Mouse (Mus musculus): ENCODE data around the gene Rtel1. TPM values are rescaled to one million over a fixed set of nuclear protein-coding genes. Genes with fewer than 3 reads are reported as not detected.

Gene Rtel1
- polyA plus RNA-seq, 1 experiment from 2014 or later = 71.4 TPM

GRCm38 (mm10) chr2:181302041-181302440, 17.5 kb upstream of the Rtel1 start:
- no peak for DNase-seq (ENCODE audit: low spot score)
- Histone ChIP-seq H3K36me3 (peaks cover 55% of the 10 kb centered on the region), H3K4me1 (0 out of 2 replicates have a peak, but pooled peaks cover 2% of the 10 kb centered on the region), H3K4me3 (no peak overlapping the region), H3K27ac (replicated peaks) (no peak overlapping the region), H3K9me3 (replicated peaks) (no peaks in the 10 kb centered on the region), H3K27me3 (ENCODE audit: low read depth, poor library complexity, severe bottlenecking) (peaks cover 21% of the 10 kb centered on the region)
- WGBS = 30% methylated on average over 3 of the region's 3 CpGs

DNA sequence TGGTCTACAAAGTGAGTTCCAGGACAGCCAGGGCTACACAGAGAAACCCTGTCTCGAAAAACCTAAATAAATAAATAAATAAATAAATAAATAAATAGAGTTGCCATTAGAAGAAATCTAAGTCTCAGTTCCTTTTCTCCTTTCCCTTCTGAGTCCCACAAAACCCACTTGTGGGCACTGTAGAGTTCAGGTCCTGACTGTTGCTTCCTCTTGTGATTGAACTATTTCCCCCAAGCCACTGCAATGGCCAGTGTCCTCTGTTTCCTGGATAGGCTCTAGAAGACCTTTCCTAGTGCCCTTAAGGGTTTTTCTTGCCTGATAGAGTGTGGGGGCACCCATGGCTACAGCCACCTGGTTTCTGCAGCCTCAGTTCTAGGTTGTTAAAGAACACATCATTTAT, 14.6 kb upstream of the Rtel1 start:
- 82% methylated on average over 1 of the region's 1 CpGs for WGBS
- no peak overlapping the region for H3K4me3 ChIP-seq
- H3K36me3 ChIP-seq = peaks cover 63% of the 10 kb centered on the region
- no peaks in the 10 kb centered on the region for H3K9me3 ChIP-seq (replicated peaks)
- DNase-seq (ENCODE audit: low spot score) = no peak
- peaks cover 6% of the 10 kb centered on the region; the same call in 1 of the 2 replicates for H3K4me1 ChIP-seq
- no peak overlapping the region for H3K27ac ChIP-seq (replicated peaks)
- H3K27me3 ChIP-seq (ENCODE audit: low read depth, poor library complexity, severe bottlenecking) = peaks cover 42% of the 10 kb centered on the region

- WGBS = 12% methylated on average over 30 of the region's 30 CpGs
- H3K4me1 ChIP-seq = peaks cover 6% of the 10 kb centered on the region; the same call in 1 of the 2 replicates
- peaks cover 48% of the 10 kb centered on the region for H3K27me3 ChIP-seq (ENCODE audit: low read depth, poor library complexity, severe bottlenecking)
- no peaks in the 10 kb centered on the region for H3K9me3 ChIP-seq (replicated peaks)
- peaks cover 40% of the 10 kb centered on the region for H3K36me3 ChIP-seq
- no peak overlapping the region for H3K27ac ChIP-seq (replicated peaks)
- DNase-seq (ENCODE audit: low spot score) = peak; percentile 61
- 0 out of 2 replicates have a peak overlapping the region, but pooled peaks have one; percentile 14 for H3K4me3 ChIP-seq
Observed at GRCm38 (mm10) chr2:181307144-181307804, 12.3 kb upstream of the Rtel1 start.

DNA sequence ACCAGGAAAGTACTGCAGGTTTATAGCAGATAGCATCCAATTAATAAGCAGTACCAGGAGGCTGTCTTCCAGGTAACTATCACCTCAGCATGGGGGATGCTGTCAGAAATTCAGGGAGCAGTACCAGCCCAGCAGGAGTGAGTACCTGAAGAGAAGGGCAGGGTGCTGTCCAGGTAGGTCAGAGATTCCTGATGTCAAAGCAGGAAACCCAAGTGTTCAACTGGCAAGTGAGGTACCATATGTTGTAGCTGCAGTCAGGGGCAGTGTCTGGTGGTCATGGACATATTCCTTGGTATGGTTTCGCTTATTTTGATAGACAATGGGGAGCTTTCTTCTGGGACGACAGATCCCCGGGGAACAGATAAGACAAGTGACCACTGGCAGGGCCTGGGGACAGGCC, 7.1 kb upstream of the Rtel1 start:
- Histone ChIP-seq H3K36me3 (peaks cover 16% of the 10 kb centered on the region), H3K27ac (replicated peaks) (no peak overlapping the region), H3K27me3 (ENCODE audit: low read depth, poor library complexity, severe bottlenecking) (peaks cover 72% of the 10 kb centered on the region), H3K4me1 (peaks cover 21% of the 10 kb centered on the region), H3K9me3 (replicated peaks) (no peaks in the 10 kb centered on the region), H3K4me3 (peak overlapping the region; percentile 72)
- WGBS = 76% methylated on average over 3 of the region's 3 CpGs
- DNase-seq (ENCODE audit: low spot score) = no peak

GRCm38 (mm10) chr2:181313006-181313343, 6.6 kb upstream of the Rtel1 start:
- H3K27ac ChIP-seq (replicated peaks) = peak overlapping the region; percentile 90
- peaks cover 68% of the 10 kb centered on the region for H3K27me3 ChIP-seq (ENCODE audit: low read depth, poor library complexity, severe bottlenecking)
- peak overlapping the region; percentile 72 for H3K4me3 ChIP-seq
- H3K36me3 ChIP-seq = peaks cover 11% of the 10 kb centered on the region
- H3K4me1 ChIP-seq = peaks cover 21% of the 10 kb centered on the region
- H3K9me3 ChIP-seq (replicated peaks) = no peaks in the 10 kb centered on the region
- DNase-seq (ENCODE audit: low spot score) = no peak
- 15% methylated on average over 5 of the region's 5 CpGs for WGBS

DNA sequence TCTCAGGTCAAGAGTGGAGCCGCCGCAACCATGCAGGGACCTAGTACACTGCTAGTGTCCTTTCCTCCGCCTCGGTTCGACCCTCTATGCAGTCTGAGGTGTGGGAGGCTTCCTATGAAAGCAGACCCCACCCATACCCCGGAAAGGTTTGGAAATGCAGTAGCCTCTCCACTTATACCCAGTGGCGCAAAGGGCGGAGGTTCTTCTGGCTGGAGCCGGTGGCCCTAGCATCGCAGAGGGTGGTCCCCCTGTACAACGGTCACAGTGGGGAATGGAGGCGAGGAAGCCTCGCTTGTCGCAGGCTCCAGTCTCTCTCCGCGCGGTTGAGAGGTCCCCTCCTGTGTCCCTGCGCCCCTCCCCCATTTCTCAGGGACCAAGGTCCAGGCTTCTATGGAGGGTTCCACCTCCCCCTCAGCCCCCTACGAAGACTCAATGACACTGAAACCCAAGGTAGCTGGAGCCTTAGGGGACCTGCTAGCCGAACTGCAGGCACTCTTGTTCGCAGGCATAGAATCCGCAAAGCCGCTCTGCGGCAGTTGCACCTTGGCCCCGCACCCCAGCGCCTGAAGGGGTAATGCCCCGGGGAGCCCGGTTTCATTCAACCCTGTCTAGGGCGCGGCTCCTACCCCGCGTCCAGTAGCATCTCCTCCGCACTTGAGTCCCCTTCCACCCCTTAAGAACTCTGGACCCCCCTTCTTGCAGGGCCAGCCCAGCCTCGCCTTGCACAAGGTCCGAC, 6.0 kb upstream of the Rtel1 start:
- WGBS = 2% methylated on average over 35 of the region's 35 CpGs
- Histone ChIP-seq H3K27me3 (ENCODE audit: low read depth, poor library complexity, severe bottlenecking) (peaks cover 62% of the 10 kb centered on the region), H3K4me3 (peak overlapping the region; percentile 72), H3K9me3 (replicated peaks) (no peaks in the 10 kb centered on the region), H3K4me1 (peaks cover 21% of the 10 kb centered on the region), H3K27ac (replicated peaks) (peak overlapping the region; percentile 90), H3K36me3 (peaks cover 6% of the 10 kb centered on the region)
- DNase-seq (ENCODE audit: low spot score) = peak; percentile 28

DNA sequence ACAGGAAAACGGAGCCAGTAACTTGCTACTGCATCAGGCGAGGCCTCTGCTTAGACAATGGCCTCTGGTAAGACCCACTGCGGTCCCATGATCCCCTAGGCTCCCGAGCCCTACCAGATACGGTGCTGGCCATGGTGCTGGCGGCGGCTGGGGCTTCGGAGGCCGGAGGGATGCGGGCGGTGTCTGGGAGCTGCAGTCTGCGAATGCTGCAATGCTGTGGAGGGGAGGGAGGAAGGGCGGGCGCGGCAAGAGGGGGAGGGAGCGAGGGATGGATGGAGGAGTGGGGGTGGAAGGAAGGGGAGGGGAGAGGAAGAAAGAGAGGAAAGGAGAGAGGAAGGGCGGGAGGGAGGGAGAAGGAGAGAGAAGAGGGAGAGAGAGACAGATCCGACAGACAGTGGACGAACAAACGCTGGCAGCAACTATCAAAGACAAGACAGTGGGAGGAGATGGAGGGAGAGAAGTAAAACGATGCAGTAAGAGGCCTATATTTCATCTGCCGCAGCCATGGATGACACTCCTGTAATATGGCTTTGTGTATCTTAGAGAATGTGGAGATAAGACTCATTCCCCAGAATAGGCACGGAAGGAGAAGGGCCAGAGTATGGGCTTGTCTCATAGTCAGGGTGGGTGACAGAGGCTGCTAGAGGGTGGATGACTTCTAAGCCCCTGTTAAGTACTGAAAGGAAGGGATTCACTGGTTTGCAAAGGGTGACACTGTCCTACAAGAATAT, 5.3 kb upstream of the Rtel1 start, which contains the start of gene Stmn3:
Gene Stmn3, minus strand, starts transcription at position 421 of the 731 bp plus-strand sequence.
- Histone ChIP-seq H3K4me1 (peaks cover 25% of the 10 kb centered on the region), H3K27me3 (ENCODE audit: low read depth, poor library complexity, severe bottlenecking) (peaks cover 56% of the 10 kb centered on the region), H3K36me3 (no peaks in the 10 kb centered on the region), H3K4me3 (peak within 1 kb of the TSS; percentile 72), H3K27ac (replicated peaks) (peak within 1 kb of the TSS; percentile 90), H3K9me3 (replicated peaks) (no peaks in the 10 kb centered on the region)
- peak; percentile 81 for DNase-seq (ENCODE audit: low spot score)
- WGBS = 6% methylated on average over 23 of the region's 23 CpGs

GRCm38 (mm10) chr2:181320103-181320499, 562 bp downstream of the Rtel1 start:
- no peak for DNase-seq (ENCODE audit: low spot score)
- Histone ChIP-seq H3K36me3 (peaks cover 35% of the 10 kb centered on the region), H3K4me3 (peak overlapping the region; percentile 70), H3K27me3 (ENCODE audit: low read depth, poor library complexity, severe bottlenecking) (peaks cover 22% of the 10 kb centered on the region), H3K4me1 (peaks cover 18% of the 10 kb centered on the region), H3K9me3 (replicated peaks) (no peaks in the 10 kb centered on the region), H3K27ac (replicated peaks) (peak overlapping the region; percentile 90)
- 15% methylated on average over 7 of the region's 7 CpGs for WGBS

GRCm38 (mm10) chr2:181322136-181322535, 2.6 kb downstream of the Rtel1 start:
- Histone ChIP-seq H3K27me3 (ENCODE audit: low read depth, poor library complexity, severe bottlenecking) (peaks cover 4% of the 10 kb centered on the region; the same call in 1 of the 2 replicates), H3K4me1 (peaks cover 18% of the 10 kb centered on the region), H3K36me3 (peaks cover 55% of the 10 kb centered on the region), H3K27ac (replicated peaks) (no peak overlapping the region), H3K9me3 (replicated peaks) (no peaks in the 10 kb centered on the region), H3K4me3 (no peak overlapping the region)
- WGBS = 75% methylated on average over 5 of the region's 5 CpGs
- DNase-seq (ENCODE audit: low spot score) = no peak

DNA sequence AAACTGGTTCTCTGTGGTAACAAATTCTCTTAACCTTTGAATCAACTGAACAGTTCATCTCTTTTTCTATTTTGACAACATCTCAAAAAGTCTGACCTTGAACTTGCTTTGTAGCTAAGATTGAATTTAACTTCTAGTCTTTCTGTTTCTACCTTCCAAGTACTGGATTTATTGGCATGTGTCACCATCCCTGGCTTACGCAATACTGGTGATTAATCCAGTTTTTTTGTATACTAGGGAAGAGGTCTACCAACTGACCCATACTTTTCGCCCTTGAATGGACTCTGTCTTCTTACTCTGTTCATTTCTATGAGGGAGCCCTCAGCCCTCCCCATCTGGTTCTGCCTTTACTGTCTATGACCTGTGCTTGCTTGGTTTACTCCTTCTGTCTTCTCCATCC, 6.6 kb downstream of the Rtel1 start:
- Histone ChIP-seq H3K27me3 (ENCODE audit: low read depth, poor library complexity, severe bottlenecking) (no peaks in the 10 kb centered on the region), H3K36me3 (peaks cover 95% of the 10 kb centered on the region), H3K27ac (replicated peaks) (no peak overlapping the region), H3K4me3 (no peak overlapping the region), H3K9me3 (replicated peaks) (no peaks in the 10 kb centered on the region), H3K4me1 (no peaks in the 10 kb centered on the region)
- whole genome bisulfite sequencing = 95% methylated on average over 2 of the region's 2 CpGs
- no peak for DNase-seq (ENCODE audit: low spot score)

DNA sequence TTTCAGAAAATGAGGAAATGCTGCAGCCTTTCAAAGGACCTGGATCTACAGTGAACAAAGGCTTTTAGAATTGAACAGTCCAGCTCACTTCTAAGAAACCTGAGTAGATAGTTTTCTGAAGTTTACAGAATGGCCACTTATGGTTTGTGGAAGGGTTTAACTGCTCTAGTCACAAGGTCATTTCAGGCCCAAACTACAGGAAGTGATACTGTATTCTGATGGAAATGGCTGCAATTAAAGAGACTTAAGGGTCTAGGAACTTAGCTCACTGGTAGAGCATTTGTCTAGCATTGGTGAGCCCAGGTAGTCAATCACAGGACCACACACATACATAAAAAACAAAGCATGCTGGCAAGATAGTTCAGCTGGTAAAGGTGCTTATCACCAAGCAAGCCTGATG, 13.0 kb downstream of the Rtel1 start:
- peaks cover 94% of the 10 kb centered on the region for H3K36me3 ChIP-seq
- H3K9me3 ChIP-seq (replicated peaks) = no peaks in the 10 kb centered on the region
- no peak overlapping the region for H3K27ac ChIP-seq (replicated peaks)
- DNase-seq (ENCODE audit: low spot score) = no peak
- H3K4me3 ChIP-seq = no peak overlapping the region
- no peaks in the 10 kb centered on the region for H3K4me1 ChIP-seq
- no peaks in the 10 kb centered on the region for H3K27me3 ChIP-seq (ENCODE audit: low read depth, poor library complexity, severe bottlenecking)

DNA sequence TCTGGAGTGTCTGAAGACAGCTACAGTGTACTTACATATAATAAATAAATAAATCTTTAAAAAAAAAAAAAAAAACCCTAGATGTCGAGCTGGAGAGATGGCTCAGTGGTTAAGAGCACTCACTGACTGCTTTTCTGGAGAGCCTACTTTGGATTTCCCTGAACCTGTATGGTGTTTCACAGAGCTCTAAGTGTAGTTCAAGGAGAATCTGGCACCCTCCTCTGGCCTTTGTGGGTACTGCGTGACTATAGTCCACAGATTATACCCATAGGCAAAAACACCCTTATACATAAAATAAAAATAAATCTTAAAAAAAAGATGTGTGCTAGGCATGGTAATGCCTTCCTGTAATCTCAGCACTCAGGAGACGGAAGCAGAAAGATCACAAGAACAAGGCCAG, 14.5 kb downstream of the Rtel1 start:
- WGBS = 66% methylated on average over 3 of the region's 3 CpGs

More for the DNA sequence above, 14.5 kb downstream of the Rtel1 start:
- H3K27ac ChIP-seq (replicated peaks) = no peak overlapping the region
- no peaks in the 10 kb centered on the region for H3K4me1 ChIP-seq
- H3K36me3 ChIP-seq = peaks cover 93% of the 10 kb centered on the region
- peak; percentile 48 for DNase-seq (ENCODE audit: low spot score)
- no peak overlapping the region for H3K4me3 ChIP-seq
- no peaks in the 10 kb centered on the region for H3K9me3 ChIP-seq (replicated peaks)
- no peaks in the 10 kb centered on the region for H3K27me3 ChIP-seq (ENCODE audit: low read depth, poor library complexity, severe bottlenecking)

Measured in midbrain, embryonic 10.5 days (tissue).